Mouse (Mus musculus): Measurements from ENCODE around the gene Lars2. TPM values are rescaled to one million over a fixed set of nuclear protein-coding genes. Genes with fewer than 3 reads are reported as not detected.

The Lars2 gene
- total RNA-seq, 1 experiment: 28,940 TPM

DNA sequence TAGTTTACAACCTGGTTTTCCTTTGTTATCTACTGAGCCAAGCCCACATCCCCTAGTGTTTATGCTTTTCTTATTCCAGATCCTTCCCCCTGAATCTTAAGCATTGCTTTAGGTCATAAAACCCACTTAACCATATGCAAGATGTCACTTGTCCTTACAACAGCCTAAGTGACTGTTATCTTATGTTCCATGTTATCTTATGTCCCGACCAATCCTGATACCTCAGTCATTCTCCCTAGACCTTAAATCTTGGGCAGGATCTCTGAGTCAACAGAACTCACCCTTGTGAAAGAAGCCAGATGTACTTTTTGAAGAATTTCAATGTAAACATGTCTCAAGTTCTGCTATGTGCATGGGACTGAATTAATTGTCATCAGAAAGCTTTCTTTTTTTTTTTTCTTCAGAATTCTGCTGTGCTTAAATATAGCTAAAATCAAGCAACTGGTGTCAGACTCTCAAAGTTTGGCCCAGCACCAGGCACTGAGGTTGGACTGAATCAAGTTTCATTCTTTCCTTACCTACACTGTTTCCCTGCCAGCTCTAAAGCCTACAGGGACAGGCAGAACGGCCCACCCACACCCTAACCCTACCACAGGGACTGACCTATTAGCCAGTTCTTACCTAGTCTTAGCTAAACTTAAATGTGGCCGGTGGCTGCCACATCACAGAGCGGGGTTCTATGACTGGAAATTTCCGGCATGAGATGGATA lies 24.6 kb downstream of the Lars2 start:
- in situ Hi-C loops (cut with MboI; ENCODE audit: low sequenced_read_pairs in 2 of 2, unreplicated experiment in 2 of 2): no loop called here
- Histone ChIP-seq H3K36me3 (ENCODE audit: control insufficient read depth, insufficient read depth, low read length, poor library complexity, severe bottlenecking) (no peaks in the 10 kb centered on the region), H3K4me3 (ENCODE audit: insufficient read depth in 1 of 2, low read depth in 1 of 2, low read length in 2 of 2, poor library complexity in 1 of 2, severe bottlenecking in 1 of 2) (no peak overlapping the region), H3K4me1 (ENCODE audit: control insufficient read depth in 2 of 2, insufficient read depth in 2 of 2, low read length in 2 of 2, poor library complexity in 1 of 2) (no peaks in the 10 kb centered on the region), H3K27ac (ENCODE audit: insufficient read depth, low read depth, low read length, poor library complexity, severe bottlenecking) (no peak overlapping the region), H3K9ac (ENCODE audit: insufficient read depth, low read depth, low read length, poor library complexity, severe bottlenecking) (no peak overlapping the region), H3K9me3 (ENCODE audit: control insufficient read depth, insufficient read depth, low read depth, low read length) (no peaks in the 10 kb centered on the region)
- TF ChIP-seq HCFC1 (IDR thresholded peaks at IDR 0.05; ENCODE audit: borderline replicate concordance, insufficient read depth, low read length) (no peak), CHD2 (IDR thresholded peaks at IDR 0.05; ENCODE audit: low read depth, low read length) (no peak), ZC3H11A (IDR thresholded peaks at IDR 0.05; ENCODE audit: borderline replicate concordance, low read depth, low read length) (no peak), ZNF384 (IDR thresholded peaks at IDR 0.05; ENCODE audit: low read depth, low read length) (no peak), MAFK (IDR thresholded peaks at IDR 0.05; ENCODE audit: insufficient read depth, low read depth, low read length) (no peak)
- no peak for DNase-seq (ENCODE audit: low read depth, low spot score)

DNA sequence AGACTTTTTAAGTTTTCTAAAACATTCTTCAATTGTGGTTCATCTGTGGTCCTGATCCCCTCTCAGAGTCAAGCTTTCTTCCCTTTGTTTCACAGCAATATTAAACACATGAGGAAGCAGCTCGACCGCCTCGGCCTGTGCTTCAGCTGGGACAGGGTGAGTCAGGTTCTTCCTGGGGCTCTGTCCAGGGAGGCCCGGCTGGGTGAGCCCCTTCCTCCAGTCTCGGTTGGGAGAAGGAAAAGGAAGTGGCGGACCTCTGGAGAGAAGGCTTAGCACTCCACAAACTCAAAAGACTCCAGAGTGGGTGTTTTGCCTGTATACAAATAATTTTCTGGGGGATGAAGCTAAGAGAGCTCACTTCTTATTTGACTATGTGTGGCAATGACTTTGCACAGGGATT lies 28.1 kb downstream of the Lars2 start:
- in situ Hi-C loops (cut with MboI; ENCODE audit: low sequenced_read_pairs in 2 of 2, unreplicated experiment in 2 of 2): no loop called here
- H3K36me3 ChIP-seq (ENCODE audit: control insufficient read depth, insufficient read depth, low read length, poor library complexity, severe bottlenecking): no peaks in the 10 kb centered on the region
- no peak overlapping the region for H3K27ac ChIP-seq (ENCODE audit: insufficient read depth, low read depth, low read length, poor library complexity, severe bottlenecking)

DNA sequence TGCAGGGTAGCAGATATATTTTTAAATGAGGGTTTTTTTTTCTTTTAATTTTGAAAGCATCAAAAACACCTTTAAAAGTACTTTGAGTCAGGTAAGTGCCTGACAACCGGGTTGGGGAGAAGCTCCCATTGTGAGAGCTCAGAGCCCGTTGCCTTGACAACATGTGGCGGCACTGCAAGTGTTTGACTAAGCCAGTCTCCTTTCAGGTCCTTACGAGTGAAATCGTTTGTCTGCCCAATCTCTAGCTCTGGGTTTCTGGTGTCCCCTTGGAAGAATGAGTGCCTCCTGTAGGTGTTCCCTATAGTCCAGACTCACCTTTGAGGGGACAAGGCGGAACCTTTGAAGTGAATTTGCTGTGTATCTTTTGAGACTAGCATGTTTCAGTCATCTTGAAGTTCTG lies 31.0 kb downstream of the Lars2 start:
- in situ Hi-C loops (cut with MboI; ENCODE audit: low sequenced_read_pairs in 2 of 2, unreplicated experiment in 2 of 2): no loop called here
- TF ChIP-seq MAFK (IDR thresholded peaks at IDR 0.05; ENCODE audit: insufficient read depth, low read depth, low read length) (no peak), CHD2 (IDR thresholded peaks at IDR 0.05; ENCODE audit: low read depth, low read length) (no peak), HCFC1 (IDR thresholded peaks at IDR 0.05; ENCODE audit: borderline replicate concordance, insufficient read depth, low read length) (no peak), ZC3H11A (IDR thresholded peaks at IDR 0.05; ENCODE audit: borderline replicate concordance, low read depth, low read length) (no peak), ZNF384 (IDR thresholded peaks at IDR 0.05; ENCODE audit: low read depth, low read length) (no peak)
- Histone ChIP-seq H3K9me3 (ENCODE audit: control insufficient read depth, insufficient read depth, low read depth, low read length) (no peaks in the 10 kb centered on the region), H3K4me1 (ENCODE audit: control insufficient read depth in 2 of 2, insufficient read depth in 2 of 2, low read length in 2 of 2, poor library complexity in 1 of 2) (no peaks in the 10 kb centered on the region), H3K36me3 (ENCODE audit: control insufficient read depth, insufficient read depth, low read length, poor library complexity, severe bottlenecking) (no peaks in the 10 kb centered on the region), H3K4me3 (ENCODE audit: insufficient read depth in 1 of 2, low read depth in 1 of 2, low read length in 2 of 2, poor library complexity in 1 of 2, severe bottlenecking in 1 of 2) (no peak overlapping the region), H3K9ac (ENCODE audit: insufficient read depth, low read depth, low read length, poor library complexity, severe bottlenecking) (no peak overlapping the region), H3K27ac (ENCODE audit: insufficient read depth, low read depth, low read length, poor library complexity, severe bottlenecking) (no peak overlapping the region)
- peak; percentile 4 for DNase-seq (ENCODE audit: low read depth, low spot score)

More for the DNA sequence above, 28.1 kb downstream of the Lars2 start:
- Histone ChIP-seq H3K9me3 (ENCODE audit: control insufficient read depth, insufficient read depth, low read depth, low read length) (no peaks in the 10 kb centered on the region), H3K4me3 (ENCODE audit: insufficient read depth in 1 of 2, low read depth in 1 of 2, low read length in 2 of 2, poor library complexity in 1 of 2, severe bottlenecking in 1 of 2) (no peak overlapping the region), H3K9ac (ENCODE audit: insufficient read depth, low read depth, low read length, poor library complexity, severe bottlenecking) (no peak overlapping the region), H3K4me1 (ENCODE audit: control insufficient read depth in 2 of 2, insufficient read depth in 2 of 2, low read length in 2 of 2, poor library complexity in 1 of 2) (no peaks in the 10 kb centered on the region)
- no peak for DNase-seq (ENCODE audit: low read depth, low spot score)
- no peak for TF ChIP-seq MAFK (IDR thresholded peaks at IDR 0.05; ENCODE audit: insufficient read depth, low read depth, low read length)
- no peak for TF ChIP-seq ZC3H11A (IDR thresholded peaks at IDR 0.05; ENCODE audit: borderline replicate concordance, low read depth, low read length)
- no peak for TF ChIP-seq ZNF384 (IDR thresholded peaks at IDR 0.05; ENCODE audit: low read depth, low read length)
- no peak for TF ChIP-seq HCFC1 (IDR thresholded peaks at IDR 0.05; ENCODE audit: borderline replicate concordance, insufficient read depth, low read length)
- no peak for TF ChIP-seq CHD2 (IDR thresholded peaks at IDR 0.05; ENCODE audit: low read depth, low read length)

DNA sequence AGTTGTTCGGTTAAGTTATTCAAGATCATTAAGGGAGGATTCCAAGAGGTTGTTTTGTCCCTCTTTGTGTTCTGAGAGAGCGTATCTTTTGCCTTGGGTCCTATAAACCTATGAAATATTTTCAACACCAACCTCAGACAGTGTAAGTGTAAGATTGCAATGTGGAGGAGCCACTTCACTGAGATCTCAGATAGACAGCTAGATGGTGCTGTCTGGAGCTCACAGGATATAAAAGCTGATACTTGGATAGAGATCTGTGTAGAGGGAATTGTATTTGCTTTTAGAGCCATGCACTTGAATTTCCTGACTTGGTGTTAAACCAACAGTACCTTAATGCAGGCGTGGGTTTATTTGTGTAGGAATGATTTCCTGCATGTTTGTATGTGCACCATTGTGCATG lies 35.5 kb downstream of the Lars2 start:
- no peak overlapping the region for H3K9ac ChIP-seq (ENCODE audit: insufficient read depth, low read depth, low read length, poor library complexity, severe bottlenecking)
- H3K36me3 ChIP-seq (ENCODE audit: control insufficient read depth, insufficient read depth, low read length, poor library complexity, severe bottlenecking): no peaks in the 10 kb centered on the region
- TF ChIP-seq HCFC1 (IDR thresholded peaks at IDR 0.05; ENCODE audit: borderline replicate concordance, insufficient read depth, low read length) (no peak), MAFK (IDR thresholded peaks at IDR 0.05; ENCODE audit: insufficient read depth, low read depth, low read length) (no peak), CHD2 (IDR thresholded peaks at IDR 0.05; ENCODE audit: low read depth, low read length) (no peak), ZNF384 (IDR thresholded peaks at IDR 0.05; ENCODE audit: low read depth, low read length) (no peak), ZC3H11A (IDR thresholded peaks at IDR 0.05; ENCODE audit: borderline replicate concordance, low read depth, low read length) (no peak)
- no peak for DNase-seq (ENCODE audit: low read depth, low spot score)
- H3K4me1 ChIP-seq (ENCODE audit: control insufficient read depth in 2 of 2, insufficient read depth in 2 of 2, low read length in 2 of 2, poor library complexity in 1 of 2): no peaks in the 10 kb centered on the region
- no peaks in the 10 kb centered on the region for H3K9me3 ChIP-seq (ENCODE audit: control insufficient read depth, insufficient read depth, low read depth, low read length)
- no peak overlapping the region for H3K27ac ChIP-seq (ENCODE audit: insufficient read depth, low read depth, low read length, poor library complexity, severe bottlenecking)
- H3K4me3 ChIP-seq (ENCODE audit: insufficient read depth in 1 of 2, low read depth in 1 of 2, low read length in 2 of 2, poor library complexity in 1 of 2, severe bottlenecking in 1 of 2): no peak overlapping the region
- in situ Hi-C loops (cut with MboI; ENCODE audit: low sequenced_read_pairs in 2 of 2, unreplicated experiment in 2 of 2): no loop called here
